Mouse (Mus musculus): Measurements from ENCODE around the gene Tmem138. TPM values are rescaled to one million over a fixed set of nuclear protein-coding genes. Genes with fewer than 3 reads are reported as not detected.

Tmem138 gene
- polyA plus RNA-seq, 1 experiment from 2014 or later, result 19.4 TPM

GRCm38 (mm10) chr19:10521926-10522325 is 55.2 kb downstream of the Tmem138 start:
- WGBS, result 73% methylated on average over 1 of the region's 1 CpGs
- no peaks in the 10 kb centered on the region for H3K27me3 ChIP-seq (replicated peaks; ENCODE audit: insufficient read depth, low read length)
- ATAC-seq, result no peak

More at GRCm38 (mm10) chr19:10521926-10522325, 55.2 kb downstream of the Tmem138 start:
- TF ChIP-seq EP300 (IDR thresholded peaks at IDR 0.05) (no peak), CTCF (IDR thresholded peaks at IDR 0.05) (no peak)
- Histone ChIP-seq H3K36me3 (ENCODE audit: insufficient read depth, low read length) (peaks cover 1% of the 10 kb centered on the region; the same call in 1 of the 2 replicates), H3K9ac (replicated peaks; ENCODE audit: low read depth) (no peak overlapping the region), H3K4me2 (replicated peaks; ENCODE audit: low read depth, low read length) (no peak overlapping the region), H3K4me3 (ENCODE audit: low read depth, low read length) (no peak overlapping the region), H3K27ac (ENCODE audit: low read length) (no peak overlapping the region), H3K9me3 (ENCODE audit: low read length) (no peaks in the 10 kb centered on the region), H3K4me1 (ENCODE audit: insufficient read depth, low read depth, low read length) (peaks cover 8% of the 10 kb centered on the region; the same call in 1 of the 2 replicates)
- no peak for DNase-seq (ENCODE audit: low spot score)

Other genes with a start within 250 kb of the Tmem138 start
- 1.4 and 3.0 TPM in 2 replicates for gene Syt7, start 188.3 kb downstream of the Tmem138 start, polyA plus RNA-seq (2015; fragmentation: Nextera tagmentation; extraction: Ambion mirVana)
- gene Lrrc10b, start 119.9 kb downstream of the Tmem138 start, polyA plus RNA-seq (2015; fragmentation: Nextera tagmentation; extraction: Ambion mirVana), result 3.7 and 3.9 TPM in 2 replicates
- gene Ppp1r32, start 94.4 kb downstream of the Tmem138 start, polyA plus RNA-seq (2015; fragmentation: Nextera tagmentation; extraction: Ambion mirVana), result 2.6 and 2.9 TPM in 2 replicates
- gene Cpsf7, start 52.1 kb downstream of the Tmem138 start, polyA plus RNA-seq (2015; fragmentation: Nextera tagmentation; extraction: Ambion mirVana), result 19.8 and 20.0 TPM in 2 replicates
- gene Sdhaf2, start 51.2 kb downstream of the Tmem138 start, polyA plus RNA-seq (2015; fragmentation: Nextera tagmentation; extraction: Ambion mirVana), result 46.4 and 49.8 TPM in 2 replicates
- gene Tmem216, start 21.1 kb downstream of the Tmem138 start, polyA plus RNA-seq (2015; fragmentation: Nextera tagmentation; extraction: Ambion mirVana), result 43.0 and 44.5 TPM in 2 replicates
- gene Cyb561a3, start 190 bp downstream of the Tmem138 start, polyA plus RNA-seq (2015; fragmentation: Nextera tagmentation; extraction: Ambion mirVana), result 42.3 and 48.1 TPM in 2 replicates
- 178 and 181 TPM in 2 replicates for gene Ddb1, start 28.0 kb upstream of the Tmem138 start, polyA plus RNA-seq (2015; fragmentation: Nextera tagmentation; extraction: Ambion mirVana)
- gene Tkfc, start 28.3 kb upstream of the Tmem138 start, polyA plus RNA-seq (2015; fragmentation: Nextera tagmentation; extraction: Ambion mirVana), result 7.3 TPM in 2 replicates
- gene Vwce, start 56.9 kb upstream of the Tmem138 start, polyA plus RNA-seq (2015; fragmentation: Nextera tagmentation; extraction: Ambion mirVana), result 0.08 TPM in 1 of 2 replicates, not detected in the other
- not detected in 2 replicates for gene Pga5, start 100.7 kb upstream of the Tmem138 start, polyA plus RNA-seq (2015; fragmentation: Nextera tagmentation; extraction: Ambion mirVana)
- gene Vps37c, start 111.4 kb upstream of the Tmem138 start, polyA plus RNA-seq (2015; fragmentation: Nextera tagmentation; extraction: Ambion mirVana), result 23.4 and 25.2 TPM in 2 replicates
- gene Cd5, start 161.6 kb upstream of the Tmem138 start, polyA plus RNA-seq (2015; fragmentation: Nextera tagmentation; extraction: Ambion mirVana), result 0.48 and 0.68 TPM in 2 replicates